Mouse (Mus musculus) forebrain, embryonic 13.5 days (tissue): ENCODE data around the gene Srd5a3. TPM values are rescaled to one million over a fixed set of nuclear protein-coding genes. Genes with fewer than 3 reads are reported as not detected.

Source experiments
- ATAC-seq: fragments of 200-750 bp; cut with Nextera tagmentation; 2 replicates; pipeline ENCODE4 v1.8.0; 2017
- H3K27ac ChIP-seq: fragments of 300-500 bp; sonication (generic); 2 replicates; pipeline ENCODE4 v1.5.1; 2015; ENCODE audit warnings: inconsistent platforms, mild to moderate bottlenecking, moderate library complexity
- H3K27me3 ChIP-seq: fragments of 300-500 bp; sonication (generic); 2 replicates; pipeline ENCODE4 v1.6.1; 2015; ENCODE audit warnings: mild to moderate bottlenecking, inconsistent platforms
- H3K36me3 ChIP-seq: fragments of 300-500 bp; sonication (generic); 2 replicates; pipeline ENCODE4 v1.6.1; 2015; ENCODE audit warnings: mild to moderate bottlenecking, inconsistent platforms; ENCODE audit not compliant: poor library complexity, severe bottlenecking
- H3K4me1 ChIP-seq: fragments of 300-500 bp; sonication (generic); 2 replicates; pipeline ENCODE4 v1.6.1; 2015; ENCODE audit warnings: inconsistent platforms
- H3K4me2 ChIP-seq: fragments of 300-500 bp; sonication (generic); 2 replicates; pipeline ENCODE4 v1.6.1; 2015; ENCODE audit warnings: inconsistent platforms, mild to moderate bottlenecking, moderate library complexity
- H3K4me3 ChIP-seq: fragments of 300-500 bp; sonication (generic); 2 replicates; pipeline ENCODE4 v1.5.1; 2015; ENCODE audit warnings: mild to moderate bottlenecking, inconsistent platforms
- H3K9ac ChIP-seq: fragments of 300-500 bp; sonication (generic); 2 replicates; pipeline ENCODE4 v1.6.1; 2015; ENCODE audit warnings: mild to moderate bottlenecking, inconsistent platforms
- H3K9me3 ChIP-seq: fragments of 300-500 bp; sonication (generic); replicated peaks from 2 replicates; pipeline ENCODE4 v1.6.1; 2016; ENCODE audit warnings: inconsistent platforms
- WGBS: fragments of 180-500 bp; shearing (Covaris S2); methylation state at CpG from one replicate; pipeline ENCODE4 v1.1.7; 2015; 5-methylcytosine and 5-hydroxymethylcytosine counted together
- polyA plus RNA-seq: library from polyadenylated mRNA; unstranded; fragments of >200 nt; fragmentation: Nextera tagmentation; extraction: Ambion mirVana; gene quantifications from 2 replicates; pipeline ENCODE4 v1.2.1, GENCODE M21; 2015

Gene Srd5a3
- polyA plus RNA-seq, 1 experiment from 2014 or later: 15.4 TPM

DNA sequence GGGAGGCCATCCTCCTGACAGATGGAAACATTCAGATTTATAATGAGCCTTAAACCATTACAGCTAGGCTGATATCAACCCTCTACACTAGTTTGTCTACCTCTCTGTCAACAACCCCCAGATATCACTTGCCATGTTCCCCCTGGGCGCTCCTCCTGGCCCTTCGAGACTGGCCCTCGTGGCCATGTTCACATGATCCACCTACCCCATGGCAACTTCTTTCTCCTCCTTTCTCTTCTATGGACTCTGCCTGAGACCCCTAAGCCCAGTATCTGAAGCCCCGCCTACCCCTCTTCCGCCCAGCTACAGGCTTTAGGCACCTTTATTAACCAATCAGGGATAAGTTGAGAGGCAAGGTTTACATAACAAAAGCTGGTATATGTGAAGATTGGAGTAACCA lies 39.7 kb downstream of the Srd5a3 start:
- Histone ChIP-seq H3K27ac (no peak overlapping the region), H3K36me3 (no peaks in the 10 kb centered on the region), H3K4me1 (peaks cover 9% of the 10 kb centered on the region), H3K4me3 (no peak overlapping the region), H3K9me3 (no peaks in the 10 kb centered on the region), H3K27me3 (peaks cover 3% of the 10 kb centered on the region; the same call in 1 of the 2 replicates), H3K9ac (no peak overlapping the region), H3K4me2 (no peak overlapping the region)
- no peak for ATAC-seq
- 81% methylated on average over 5 of the region's 5 CpGs for WGBS

- Histone ChIP-seq H3K9ac (no peak overlapping the region), H3K4me1 (peaks cover 28% of the 10 kb centered on the region), H3K27me3 (peaks cover 3% of the 10 kb centered on the region; the same call in 1 of the 2 replicates), H3K27ac (no peak overlapping the region), H3K4me3 (no peak overlapping the region), H3K9me3 (no peaks in the 10 kb centered on the region), H3K36me3 (0 out of 2 replicates have a peak, but pooled peaks cover 3% of the 10 kb centered on the region), H3K4me2 (no peak overlapping the region)
- WGBS: 59% methylated on average over 3 of the region's 3 CpGs
- ATAC-seq: no peak
These were observed 42.3 kb downstream of the Srd5a3 start for GRCm38 (mm10) chr5:76182326-76182725.

DNA sequence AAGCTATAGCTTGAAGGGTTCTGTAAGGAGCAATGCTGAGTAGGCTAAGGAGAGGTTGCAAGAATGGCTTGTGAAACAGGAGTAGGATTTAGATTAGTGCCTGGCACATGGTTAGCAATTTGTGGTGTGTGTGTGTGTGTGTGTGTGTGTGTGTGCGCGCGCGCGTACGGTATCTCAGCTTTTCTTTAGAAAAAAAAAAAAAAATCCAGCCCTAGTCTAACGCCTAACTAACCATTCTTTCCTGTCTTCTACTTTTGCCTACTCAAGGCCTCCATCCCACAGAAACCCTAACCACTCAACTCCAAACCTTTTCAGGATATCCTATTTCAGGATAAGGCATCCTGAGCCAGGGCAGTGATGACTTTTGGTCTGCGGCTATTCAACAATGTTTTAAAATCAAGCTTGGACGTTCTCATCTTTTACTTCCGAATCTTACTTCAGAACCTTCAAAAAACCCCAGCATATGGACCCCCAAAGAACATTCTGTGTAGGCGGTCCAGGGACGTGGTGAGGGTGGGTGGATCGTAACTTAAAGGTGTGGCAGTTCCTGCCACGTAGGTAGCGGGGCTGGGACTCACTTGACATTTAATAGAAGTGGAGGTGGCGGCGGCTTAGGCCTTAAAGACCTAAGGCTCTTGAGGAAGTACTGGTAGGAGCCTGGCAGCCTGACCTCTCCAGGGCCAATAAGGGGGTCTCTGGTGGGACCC lies 43.1 kb downstream of the Srd5a3 start:
- Histone ChIP-seq H3K27me3 (peaks cover 3% of the 10 kb centered on the region; the same call in 1 of the 2 replicates), H3K9ac (peak overlapping the region; percentile 97), H3K27ac (no peak overlapping the region), H3K4me3 (peak overlapping the region; percentile 91), H3K36me3 (0 out of 2 replicates have a peak, but pooled peaks cover 3% of the 10 kb centered on the region), H3K9me3 (no peaks in the 10 kb centered on the region), H3K4me2 (peak overlapping the region; percentile 79), H3K4me1 (peaks cover 34% of the 10 kb centered on the region)
- ATAC-seq: no peak
- WGBS: 39% methylated on average over 17 of the region's 17 CpGs

DNA sequence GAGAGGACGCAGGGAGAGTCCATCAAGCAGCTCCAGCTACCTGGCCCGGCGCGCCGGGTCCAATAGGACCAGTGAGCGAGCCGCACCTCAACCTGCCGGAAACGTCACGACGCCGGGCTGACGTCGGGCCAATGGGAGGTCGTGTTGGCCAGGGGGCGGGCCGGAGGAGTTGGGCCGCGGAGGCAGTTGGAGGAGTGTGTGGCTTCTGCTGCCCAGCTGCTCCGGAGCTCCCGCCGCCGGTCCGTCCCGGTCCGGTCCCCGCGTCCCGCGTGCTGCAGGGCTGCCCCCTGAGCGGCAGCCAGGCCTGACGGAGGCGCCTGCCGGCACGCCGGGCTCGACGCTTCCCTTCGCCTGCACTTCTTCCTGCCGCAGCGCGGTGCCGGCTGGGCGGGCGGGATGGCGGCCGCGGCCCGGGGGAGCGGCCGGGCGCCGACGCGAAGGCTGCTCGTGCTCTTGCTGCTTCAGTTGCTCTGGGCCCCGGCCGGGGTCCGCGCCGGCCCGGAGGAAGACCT lies 43.7 kb downstream of the Srd5a3 start, which contains the start of gene Tmem165:
Tmem165 (plus strand) TSS at position 131 of the 512 bp plus-strand sequence.
- H3K9me3 ChIP-seq: no peaks in the 10 kb centered on the region
- H3K27me3 ChIP-seq: peaks cover 3% of the 10 kb centered on the region; the same call in 1 of the 2 replicates
- ATAC-seq: peak; percentile 98
- peaks cover 34% of the 10 kb centered on the region for H3K4me1 ChIP-seq
- H3K4me2 ChIP-seq: peak within 1 kb of the TSS; percentile 79
- under 1% methylated on average over 50 of the region's 62 CpGs for WGBS
- 0 out of 2 replicates have a peak, but pooled peaks cover 3% of the 10 kb centered on the region for H3K36me3 ChIP-seq
- H3K4me3 ChIP-seq: peak within 1 kb of the TSS; percentile 91
- peak within 1 kb of the TSS; percentile 96 for H3K27ac ChIP-seq
- H3K9ac ChIP-seq: peak within 1 kb of the TSS; percentile 97

- 4% methylated on average over 35 of the region's 38 CpGs for WGBS
- H3K4me3 ChIP-seq: peak overlapping the region; percentile 91
- H3K27ac ChIP-seq: peak overlapping the region; percentile 96
- 0 out of 2 replicates have a peak, but pooled peaks cover 3% of the 10 kb centered on the region for H3K36me3 ChIP-seq
- peak overlapping the region; percentile 97 for H3K9ac ChIP-seq
- peak; percentile 92 for ATAC-seq
- peaks cover 34% of the 10 kb centered on the region for H3K4me1 ChIP-seq
- H3K9me3 ChIP-seq: no peaks in the 10 kb centered on the region
- H3K27me3 ChIP-seq: peaks cover 3% of the 10 kb centered on the region; the same call in 1 of the 2 replicates
- peak overlapping the region; percentile 79 for H3K4me2 ChIP-seq
These were observed 44.4 kb downstream of the Srd5a3 start for GRCm38 (mm10) chr5:76184286-76185080.

DNA sequence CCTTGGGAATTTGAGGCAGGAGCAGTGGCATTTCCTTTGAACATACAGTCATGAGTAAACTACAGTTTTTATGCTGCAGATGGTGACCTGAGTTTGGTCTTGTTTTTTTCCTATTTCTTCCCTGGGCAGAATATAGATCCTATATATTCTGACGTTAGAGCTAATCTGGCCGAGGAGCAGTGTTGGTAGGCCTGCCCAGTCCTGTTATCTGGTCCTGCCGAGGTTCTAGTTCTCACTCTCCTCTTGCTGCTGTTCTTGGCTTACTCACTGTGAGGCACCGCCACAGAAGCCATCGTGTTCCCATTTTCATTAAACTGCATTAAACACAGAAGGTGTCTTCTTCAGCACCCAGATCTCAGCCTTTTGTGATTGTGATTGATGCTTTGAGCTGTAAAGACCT lies 47.8 kb downstream of the Srd5a3 start:
- Histone ChIP-seq H3K4me3 (no peak overlapping the region), H3K27me3 (no peaks in the 10 kb centered on the region), H3K9me3 (no peaks in the 10 kb centered on the region), H3K4me1 (peaks cover 33% of the 10 kb centered on the region), H3K9ac (no peak overlapping the region), H3K27ac (no peak overlapping the region), H3K36me3 (peaks cover 19% of the 10 kb centered on the region; the same call in 1 of the 2 replicates), H3K4me2 (no peak overlapping the region)
- 90% methylated on average over 5 of the region's 5 CpGs for WGBS
- no peak for ATAC-seq

GRCm38 (mm10) chr5:76190609-76191008 lies 50.5 kb downstream of the Srd5a3 start:
- no peak for ATAC-seq
- no peaks in the 10 kb centered on the region for H3K9me3 ChIP-seq
- H3K4me1 ChIP-seq: peaks cover 17% of the 10 kb centered on the region
- H3K27me3 ChIP-seq: no peaks in the 10 kb centered on the region
- 96% methylated on average over 4 of the region's 4 CpGs for WGBS
- no peak overlapping the region for H3K4me2 ChIP-seq
- no peak overlapping the region for H3K27ac ChIP-seq
- H3K4me3 ChIP-seq: no peak overlapping the region
- H3K9ac ChIP-seq: no peak overlapping the region
- H3K36me3 ChIP-seq: peaks cover 25% of the 10 kb centered on the region

GRCm38 (mm10) chr5:76193075-76193474 lies 53.0 kb downstream of the Srd5a3 start:
- Histone ChIP-seq H3K4me1 (peaks cover under 1% of the 10 kb centered on the region), H3K36me3 (peaks cover 30% of the 10 kb centered on the region), H3K4me3 (no peak overlapping the region), H3K9ac (no peak overlapping the region), H3K27me3 (no peaks in the 10 kb centered on the region), H3K9me3 (no peaks in the 10 kb centered on the region), H3K4me2 (no peak overlapping the region), H3K27ac (no peak overlapping the region)
- no peak for ATAC-seq

DNA sequence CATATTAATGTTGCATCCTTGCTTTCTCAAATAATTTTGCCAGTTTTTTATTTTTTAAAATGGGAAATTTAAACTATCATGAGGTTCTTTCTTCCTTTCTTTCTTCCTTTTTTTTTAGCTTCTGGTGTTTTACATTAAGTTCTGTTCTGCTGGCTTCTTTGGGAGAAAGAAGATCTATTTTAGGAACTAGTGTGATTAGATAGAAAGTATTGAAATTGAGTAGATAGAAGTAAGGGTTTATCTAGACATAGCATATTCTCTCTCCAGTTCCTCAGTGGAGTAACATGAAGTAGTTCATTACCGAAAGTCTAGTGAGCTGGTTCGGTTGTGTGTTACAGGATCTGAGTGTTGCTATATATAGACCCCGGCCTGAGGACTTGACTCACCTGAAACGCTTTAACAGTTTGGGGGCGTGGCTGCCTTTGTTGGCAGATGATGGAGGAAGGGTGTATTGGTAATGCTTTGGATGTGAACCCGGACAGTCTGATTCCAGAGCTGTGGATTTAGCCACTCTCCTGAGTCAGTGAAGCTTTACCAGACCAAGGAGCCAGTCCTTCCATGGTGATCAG lies 54.4 kb downstream of the Srd5a3 start:
- H3K4me1 ChIP-seq: no peaks in the 10 kb centered on the region
- no peak overlapping the region for H3K4me2 ChIP-seq
- no peaks in the 10 kb centered on the region for H3K9me3 ChIP-seq
- no peak overlapping the region for H3K9ac ChIP-seq
- 93% methylated on average over 6 of the region's 6 CpGs for whole genome bisulfite sequencing
- no peaks in the 10 kb centered on the region for H3K27me3 ChIP-seq
- H3K36me3 ChIP-seq: peaks cover 30% of the 10 kb centered on the region
- no peak overlapping the region for H3K27ac ChIP-seq
- H3K4me3 ChIP-seq: no peak overlapping the region
- ATAC-seq: no peak

GRCm38 (mm10) chr5:76199346-76199745 lies 59.3 kb downstream of the Srd5a3 start:
- ATAC-seq: no peak
- no peaks in the 10 kb centered on the region for H3K9me3 ChIP-seq
- H3K4me3 ChIP-seq: no peak overlapping the region
- H3K36me3 ChIP-seq: peaks cover 43% of the 10 kb centered on the region
- no peaks in the 10 kb centered on the region for H3K4me1 ChIP-seq
- H3K27ac ChIP-seq: no peak overlapping the region
- 93% methylated on average over 13 of the region's 13 CpGs for WGBS
- no peak overlapping the region for H3K9ac ChIP-seq
- no peaks in the 10 kb centered on the region for H3K27me3 ChIP-seq
- no peak overlapping the region for H3K4me2 ChIP-seq

DNA sequence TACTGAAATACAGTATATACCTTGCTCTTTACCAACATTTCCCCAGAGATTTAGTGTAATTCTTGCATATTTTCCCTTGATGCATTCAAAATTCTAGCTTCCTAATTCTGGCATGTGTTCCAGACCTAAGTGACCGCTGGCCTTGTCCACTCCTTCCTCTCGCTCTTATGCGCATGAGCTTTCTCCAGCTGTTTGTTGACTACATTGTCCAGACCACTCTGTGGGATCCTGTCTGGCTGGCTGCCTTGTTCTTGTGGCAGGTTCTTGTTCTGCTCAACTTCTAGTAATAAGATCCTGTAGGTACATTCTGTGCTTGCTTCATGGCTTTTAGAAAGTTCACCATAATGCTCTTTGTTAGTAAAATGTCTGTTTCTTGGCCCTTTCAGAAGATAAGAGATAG lies 63.1 kb downstream of the Srd5a3 start:
- no peaks in the 10 kb centered on the region for H3K9me3 ChIP-seq
- no peak overlapping the region for H3K4me3 ChIP-seq
- no peak overlapping the region for H3K4me2 ChIP-seq
- WGBS: 90% methylated on average over 3 of the region's 3 CpGs
- H3K36me3 ChIP-seq: peaks cover 65% of the 10 kb centered on the region
- no peaks in the 10 kb centered on the region for H3K27me3 ChIP-seq
- no peak overlapping the region for H3K9ac ChIP-seq
- H3K4me1 ChIP-seq: no peaks in the 10 kb centered on the region
- no peak for ATAC-seq
- no peak overlapping the region for H3K27ac ChIP-seq
